Mouse (Mus musculus) right cerebral cortex, adult 2 months (tissue): ENCODE data around the gene Olfr93.
A peak's percentile ranks its signal among the peaks of the same experiment; 100 is the strongest.
"Not testable (repeated sequence)": the region's sequence is repeated elsewhere in the genome, so short reads cannot be mapped to it uniquely, and the experiment has no call there.

ENCODE experiments used
- DNase-seq, 2 experiments: peaks; one replicate each; pipeline ENCODE4 v3.0.0; 2021 to 2022; ENCODE audit warnings: low spot score in 2 of 2

Olfr93 gene

GRCm38 (mm10) chr17:37161394-37161793 is at the start of gene Olfr93:
Gene Olfr93 (minus strand): TSS chr17:37161494.
- DNase-seq: no peak

- no peak for DNase-seq
These were observed 42.6 kb upstream of the Olfr93 start for GRCm38 (mm10) chr17:37203917-37204236.

- peak; percentile 90 to 91 for DNase-seq
These were observed 42.1 kb upstream of the Olfr93 start for GRCm38 (mm10) chr17:37203206-37203916.

- DNase-seq: no peak
These were observed 39.6 kb upstream of the Olfr93 start, which contains the start of gene Olfr94 for GRCm38 (mm10) chr17:37200894-37201293. Gene Olfr94 (minus strand): TSS chr17:37200994.

GRCm38 (mm10) chr17:37196845-37197724 is 35.8 kb upstream of the Olfr93 start:
- DNase-seq: peak; percentile 25 to 63

GRCm38 (mm10) chr17:37194782-37195181 is 33.5 kb upstream of the Olfr93 start:
- peak; percentile 18 to 35 for DNase-seq

- DNase-seq: no peak
These were observed 32.4 kb upstream of the Olfr93 start, which contains the start of gene Ubd for GRCm38 (mm10) chr17:37193656-37194055. Gene Ubd (plus strand): TSS chr17:37193892.

GRCm38 (mm10) chr17:37193032-37193431 is 31.7 kb upstream of the Olfr93 start:
- no peak for DNase-seq

GRCm38 (mm10) chr17:37190711-37191110 is 29.4 kb upstream of the Olfr93 start:
- peak; percentile 25 to 43 for DNase-seq

GRCm38 (mm10) chr17:37185474-37185873 is 24.2 kb upstream of the Olfr93 start:
- DNase-seq: no peak

GRCm38 (mm10) chr17:37131366-37131765 is 29.9 kb downstream of the Olfr93 start:
- DNase-seq: not testable (repeated sequence)

- DNase-seq: no peak
These were observed 41.3 kb downstream of the Olfr93 start, which contains the start of gene Olfr92 for GRCm38 (mm10) chr17:37119988-37120387. Gene Olfr92 (minus strand): TSS chr17:37120088.

- no peak for DNase-seq
These were observed 63.1 kb downstream of the Olfr93 start, which contains the start of gene Olfr91 for GRCm38 (mm10) chr17:37098178-37098577. Gene Olfr91 (minus strand): TSS chr17:37098278.

GRCm38 (mm10) chr17:37093289-37093688 is 68.0 kb downstream of the Olfr93 start:
- DNase-seq: no peak

GRCm38 (mm10) chr17:37092198-37092597 is 69.1 kb downstream of the Olfr93 start:
- no peak for DNase-seq
